Mouse (Mus musculus) stomach, embryonic 15.5 days (tissue): ENCODE data around the gene Tusc2. TPM values are rescaled to one million over a fixed set of nuclear protein-coding genes. Genes with fewer than 3 reads are reported as not detected.

Experiments
- ATAC-seq: fragments of 200-750 bp; cut with Nextera tagmentation; 2 replicates; pipeline ENCODE4 v1.8.0; 2017; ENCODE audit warnings: low read depth, moderate number of reproducible peaks, moderate TSS enrichment; ENCODE audit not compliant: insufficient read depth, low FRiP score
- H3K27ac ChIP-seq: fragments of 300-500 bp; sonication (generic); 2 replicates; pipeline ENCODE4 v1.5.1; 2015; ENCODE audit warnings: mild to moderate bottlenecking, inconsistent platforms
- H3K27me3 ChIP-seq: fragments of 300-500 bp; sonication (generic); replicated peaks from 2 replicates; pipeline ENCODE4 v1.6.1; 2015; ENCODE audit warnings: inconsistent platforms
- H3K36me3 ChIP-seq: fragments of 300-500 bp; sonication (generic); 2 replicates; pipeline ENCODE4 v1.6.1; 2015; ENCODE audit warnings: inconsistent platforms
- H3K4me1 ChIP-seq: fragments of 300-500 bp; sonication (generic); 2 replicates; pipeline ENCODE4 v1.6.1; 2015; ENCODE audit warnings: inconsistent platforms
- H3K4me2 ChIP-seq: fragments of 300-500 bp; sonication (generic); 2 replicates; pipeline ENCODE4 v1.6.1; 2015; ENCODE audit warnings: mild to moderate bottlenecking, inconsistent platforms
- H3K4me3 ChIP-seq: fragments of 300-500 bp; sonication (generic); replicated peaks from 2 replicates; pipeline ENCODE4 v1.5.1; 2015; ENCODE audit warnings: inconsistent platforms
- H3K9ac ChIP-seq: fragments of 300-500 bp; sonication (generic); 2 replicates; pipeline ENCODE4 v1.6.1; 2015; ENCODE audit warnings: inconsistent platforms
- H3K9me3 ChIP-seq: fragments of 300-500 bp; sonication (generic); 2 replicates; pipeline ENCODE4 v1.6.1; 2016; ENCODE audit warnings: inconsistent platforms
- WGBS: fragments of 180-500 bp; shearing (Covaris S2); methylation state at CpG from one replicate; pipeline ENCODE4 v1.1.7; 2015; 5-methylcytosine and 5-hydroxymethylcytosine counted together
- polyA plus RNA-seq: library from polyadenylated mRNA; unstranded; fragments of >200 nt; fragmentation: Nextera tagmentation; extraction: Ambion mirVana; gene quantifications from 2 replicates; pipeline ENCODE4 v1.2.1, GENCODE M21; 2015

Gene Tusc2
- polyA plus RNA-seq, 1 experiment from 2014 or later = 42.6 TPM

DNA sequence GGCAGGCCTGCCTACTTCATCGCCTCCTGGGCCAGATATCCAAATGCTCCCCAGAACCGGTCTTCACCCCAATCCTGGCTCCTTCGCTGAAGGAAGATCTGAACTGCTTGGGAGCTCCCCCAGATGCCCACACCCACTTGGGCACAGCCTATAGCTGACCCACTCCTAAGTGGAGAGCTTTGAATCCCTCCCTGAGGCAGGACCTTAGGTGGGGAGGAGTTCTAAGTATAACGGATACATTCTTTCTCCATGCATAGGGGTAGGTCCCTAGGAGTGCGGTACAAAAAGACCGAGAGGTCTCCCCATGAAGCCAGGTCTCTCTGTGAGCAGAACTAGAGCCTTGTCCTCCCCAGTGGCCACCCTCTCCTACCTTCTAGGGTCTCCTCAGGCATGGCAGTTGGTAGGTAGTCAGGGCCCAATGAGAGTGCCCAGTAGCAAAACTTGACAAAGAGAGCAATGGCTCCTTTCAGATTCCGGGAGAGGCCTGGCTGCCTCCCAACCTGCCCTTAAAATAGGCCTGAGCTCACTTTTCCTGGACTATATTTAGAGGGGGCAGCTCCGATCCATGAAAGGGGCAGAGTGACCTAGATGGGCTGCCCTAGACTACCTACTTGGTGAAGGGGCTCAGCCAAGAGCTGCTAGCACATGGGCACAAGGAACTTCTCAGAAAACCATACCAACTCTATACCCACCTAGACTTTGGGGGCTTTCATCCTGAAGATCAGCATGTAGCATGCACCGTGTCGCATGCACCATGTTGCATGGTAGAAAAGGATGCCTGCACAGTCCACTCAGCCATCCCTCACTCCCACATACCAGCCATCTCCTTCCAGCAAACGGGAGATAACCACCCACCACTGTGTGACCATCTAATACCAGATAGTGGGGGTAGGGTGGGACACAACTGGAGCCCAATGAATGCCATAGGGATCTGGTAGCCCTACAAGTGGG lies 33.8 kb downstream of the Tusc2 start:
- Histone ChIP-seq H3K9ac (no peak overlapping the region), H3K36me3 (peaks cover 16% of the 10 kb centered on the region), H3K4me2 (no peak overlapping the region), H3K9me3 (no peaks in the 10 kb centered on the region), H3K4me3 (no peak overlapping the region), H3K27me3 (no peaks in the 10 kb centered on the region), H3K4me1 (no peaks in the 10 kb centered on the region), H3K27ac (no peak overlapping the region)
- no peak for ATAC-seq
- WGBS = 84% methylated on average over 11 of the region's 11 CpGs

DNA sequence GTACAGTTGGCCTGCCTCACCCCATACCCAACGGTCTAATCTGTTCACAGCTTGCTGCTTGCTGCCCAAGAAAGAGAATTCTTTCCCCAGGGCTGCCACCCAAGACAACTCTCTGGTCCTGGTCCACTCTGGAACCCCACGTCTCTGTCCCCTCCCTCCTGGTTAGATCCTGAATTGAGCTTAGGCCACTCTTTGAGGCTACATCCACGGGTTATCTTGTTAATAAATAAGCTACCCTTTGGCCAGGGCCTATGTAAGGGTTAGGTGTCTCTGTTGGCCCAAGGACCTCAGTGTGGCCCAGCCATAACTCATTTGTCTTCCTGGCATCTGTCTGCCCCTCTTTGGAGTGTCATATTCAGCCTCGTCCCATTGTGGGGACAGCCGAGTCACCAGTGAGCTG lies 35.3 kb downstream of the Tusc2 start:
- ATAC-seq = no peak
- Histone ChIP-seq H3K27me3 (no peaks in the 10 kb centered on the region), H3K4me3 (no peak overlapping the region), H3K9ac (no peak overlapping the region), H3K4me1 (peaks cover 3% of the 10 kb centered on the region; the same call in 1 of the 2 replicates), H3K27ac (no peak overlapping the region), H3K36me3 (peaks cover 5% of the 10 kb centered on the region), H3K9me3 (no peaks in the 10 kb centered on the region), H3K4me2 (no peak overlapping the region)
- 72% methylated on average over 5 of the region's 5 CpGs for WGBS

DNA sequence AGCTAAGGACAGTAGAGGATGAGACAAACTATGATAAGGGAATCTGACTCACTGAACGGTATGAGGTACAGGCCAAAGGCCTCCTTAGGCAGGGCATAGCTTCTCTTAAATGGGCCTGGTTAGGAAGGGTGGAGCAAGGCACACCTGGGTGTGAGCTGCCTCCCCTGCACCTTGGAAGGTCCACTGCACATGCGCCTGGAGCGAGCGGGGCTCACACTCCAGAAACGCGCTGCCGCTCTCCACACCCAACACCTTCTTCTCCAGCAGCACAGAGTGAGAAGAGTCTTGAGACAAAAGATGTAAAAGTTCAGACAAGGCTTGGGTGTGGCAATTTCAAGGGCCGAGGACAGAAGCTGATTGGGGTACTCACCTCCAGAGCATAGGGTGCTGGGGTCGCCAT lies 36.4 kb downstream of the Tusc2 start:
- no peaks in the 10 kb centered on the region for H3K9me3 ChIP-seq
- peaks cover 12% of the 10 kb centered on the region; the same call in 1 of the 2 replicates for H3K4me1 ChIP-seq
- WGBS = 84% methylated on average over 9 of the region's 9 CpGs

GRCm38 (mm10) chr9:107599842-107600241 lies 36.8 kb downstream of the Tusc2 start:
- H3K9me3 ChIP-seq = no peaks in the 10 kb centered on the region
- 73% methylated on average over 14 of the region's 14 CpGs for WGBS
- no peak for ATAC-seq

More for the DNA sequence above, 36.4 kb downstream of the Tusc2 start:
- H3K27me3 ChIP-seq = no peaks in the 10 kb centered on the region
- no peak overlapping the region for H3K9ac ChIP-seq
- no peak overlapping the region for H3K4me3 ChIP-seq
- H3K27ac ChIP-seq = no peak overlapping the region
- no peak for ATAC-seq
- H3K4me2 ChIP-seq = no peak overlapping the region
- no peaks in the 10 kb centered on the region for H3K36me3 ChIP-seq

GRCm38 (mm10) chr9:107600745-107601144 lies 37.7 kb downstream of the Tusc2 start:
- Histone ChIP-seq H3K36me3 (no peaks in the 10 kb centered on the region), H3K4me2 (no peak overlapping the region), H3K9me3 (no peaks in the 10 kb centered on the region), H3K27ac (no peak overlapping the region), H3K9ac (no peak overlapping the region), H3K4me3 (no peak overlapping the region), H3K4me1 (peaks cover 22% of the 10 kb centered on the region; the same call in 1 of the 2 replicates), H3K27me3 (no peaks in the 10 kb centered on the region)
- ATAC-seq = no peak
- WGBS = 78% methylated on average over 12 of the region's 12 CpGs

More at GRCm38 (mm10) chr9:107599842-107600241, 36.8 kb downstream of the Tusc2 start:
- Histone ChIP-seq H3K4me2 (no peak overlapping the region), H3K36me3 (no peaks in the 10 kb centered on the region), H3K27ac (no peak overlapping the region), H3K27me3 (no peaks in the 10 kb centered on the region), H3K9ac (no peak overlapping the region), H3K4me3 (no peak overlapping the region), H3K4me1 (peaks cover 15% of the 10 kb centered on the region; the same call in 1 of the 2 replicates)

DNA sequence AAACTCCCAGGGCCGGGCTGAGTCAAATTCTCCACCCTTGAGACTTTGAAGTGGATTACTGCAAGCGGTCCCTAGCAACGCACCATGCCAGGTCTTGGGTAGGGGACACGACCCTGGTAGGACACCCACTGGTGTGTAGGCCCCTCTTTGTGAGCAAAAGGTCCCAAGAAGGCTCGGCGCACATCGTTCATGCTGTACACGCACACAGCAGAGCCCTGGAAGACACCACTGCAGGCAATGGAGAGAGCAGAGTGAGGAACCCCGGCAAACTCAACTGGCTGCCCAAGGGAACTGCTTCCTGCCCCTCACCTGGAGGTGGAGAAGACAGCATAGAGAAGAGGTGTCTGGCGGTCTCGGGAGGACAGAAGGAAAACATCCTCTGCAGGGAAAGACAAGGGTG lies 38.2 kb downstream of the Tusc2 start:
- H3K36me3 ChIP-seq = no peaks in the 10 kb centered on the region
- ATAC-seq = no peak
- H3K9ac ChIP-seq = no peak overlapping the region
- no peak overlapping the region for H3K4me2 ChIP-seq
- H3K4me3 ChIP-seq = no peak overlapping the region
- H3K9me3 ChIP-seq = no peaks in the 10 kb centered on the region
- no peak overlapping the region for H3K27ac ChIP-seq
- no peaks in the 10 kb centered on the region for H3K27me3 ChIP-seq
- peaks cover 22% of the 10 kb centered on the region; the same call in 1 of the 2 replicates for H3K4me1 ChIP-seq
- WGBS = 85% methylated on average over 11 of the region's 11 CpGs

DNA sequence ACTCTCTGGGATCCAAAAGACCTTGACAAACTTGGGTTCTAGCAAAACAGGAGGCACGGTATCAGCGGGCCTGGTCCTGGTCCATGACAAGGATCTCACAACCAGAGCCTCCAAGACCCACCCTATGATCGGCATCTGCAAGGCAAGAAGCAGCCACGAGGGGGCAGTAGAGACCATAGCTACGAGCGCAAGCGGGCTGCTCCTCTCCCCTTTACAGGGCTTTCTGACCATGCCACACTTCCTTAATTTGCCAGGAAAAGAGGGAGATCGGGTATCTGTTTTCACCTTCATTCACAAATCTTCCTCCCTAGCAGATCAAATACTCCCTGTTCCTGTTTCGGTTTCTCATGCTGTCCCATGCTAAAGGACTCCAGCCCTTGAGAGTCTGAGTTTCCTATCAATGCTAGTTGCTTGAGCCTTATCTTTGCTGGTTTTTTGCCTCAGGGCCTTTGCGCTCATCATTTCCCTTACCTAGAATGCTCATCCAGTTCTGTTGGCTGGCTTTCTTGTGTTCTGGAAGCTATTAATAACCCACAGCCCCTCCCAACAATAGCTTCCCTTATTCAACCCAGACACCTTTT lies 39.1 kb downstream of the Tusc2 start:
- no peak overlapping the region; the same call in 1 of the 2 replicates for H3K4me2 ChIP-seq
- peaks cover 27% of the 10 kb centered on the region; the same call in 1 of the 2 replicates for H3K4me1 ChIP-seq
- no peak overlapping the region for H3K9ac ChIP-seq

DNA sequence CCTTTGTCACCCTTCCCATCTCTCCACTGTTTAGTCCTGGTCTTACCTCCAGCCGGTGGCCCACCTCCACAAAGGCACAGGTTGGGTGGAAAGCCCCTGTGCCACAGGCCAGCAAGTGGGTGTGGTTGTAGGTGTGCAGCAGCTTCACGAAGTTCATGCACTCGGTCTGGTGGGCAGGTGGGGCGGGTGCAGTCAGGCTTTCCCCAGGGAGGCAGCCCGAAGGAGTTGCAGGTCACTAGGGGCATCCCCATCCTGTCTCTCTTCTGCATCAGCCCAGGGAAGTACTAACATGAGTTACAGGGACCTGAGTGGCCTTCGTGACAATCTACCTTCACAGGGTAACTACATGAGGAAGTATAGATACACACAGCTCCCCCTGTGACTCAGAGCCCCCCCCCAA lies 40.2 kb downstream of the Tusc2 start:
- H3K36me3 ChIP-seq = no peaks in the 10 kb centered on the region
- H3K9ac ChIP-seq = no peak overlapping the region
- 72% methylated on average over 6 of the region's 6 CpGs for WGBS
- peaks cover 37% of the 10 kb centered on the region for H3K4me1 ChIP-seq
- no peaks in the 10 kb centered on the region for H3K27me3 ChIP-seq
- ATAC-seq = no peak
- H3K27ac ChIP-seq = no peak overlapping the region
- H3K4me2 ChIP-seq = no peak overlapping the region
- H3K4me3 ChIP-seq = no peak overlapping the region
- H3K9me3 ChIP-seq = no peaks in the 10 kb centered on the region

More for the DNA sequence above, 39.1 kb downstream of the Tusc2 start:
- peak; percentile 29; the same call in 1 of the 2 replicates for ATAC-seq
- Histone ChIP-seq H3K27me3 (no peaks in the 10 kb centered on the region), H3K36me3 (no peaks in the 10 kb centered on the region), H3K27ac (0 out of 2 replicates have a peak overlapping the region, but pooled peaks have one; percentile 51), H3K4me3 (no peak overlapping the region), H3K9me3 (no peaks in the 10 kb centered on the region)
- WGBS = 11% methylated on average over 10 of the region's 10 CpGs

DNA sequence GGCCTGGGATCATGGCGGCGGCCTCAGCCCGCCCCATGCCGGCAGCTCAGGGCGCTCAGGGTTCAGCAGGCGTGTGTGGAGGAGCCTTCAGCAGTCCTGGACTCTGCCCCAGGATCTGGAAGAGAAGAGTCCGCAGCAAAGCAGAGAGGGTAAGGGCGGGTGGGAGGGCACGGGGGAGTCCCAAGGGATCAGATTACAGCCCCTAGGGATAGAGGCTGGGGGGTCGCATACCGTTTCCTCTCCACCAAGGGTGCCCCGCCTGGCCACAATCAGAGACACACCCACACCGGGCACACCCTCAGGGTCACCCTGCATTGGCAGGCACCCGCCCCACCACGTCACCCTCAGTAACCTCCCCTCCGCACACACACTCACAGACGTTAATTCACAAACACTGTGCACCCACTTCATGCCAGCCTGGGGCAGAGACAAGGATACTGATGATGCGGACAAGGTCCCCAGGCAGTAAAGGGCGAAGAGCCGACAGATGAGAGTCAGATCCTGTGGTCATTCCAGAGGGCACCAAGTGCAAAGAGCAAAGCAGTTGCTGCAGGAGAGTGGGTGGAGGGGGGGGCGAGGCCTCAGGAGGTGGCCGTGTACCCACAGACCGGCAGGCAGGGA lies 42.1 kb downstream of the Tusc2 start:
- Histone ChIP-seq H3K36me3 (no peaks in the 10 kb centered on the region), H3K9me3 (no peaks in the 10 kb centered on the region), H3K4me2 (peak overlapping the region; percentile 44), H3K4me3 (peak overlapping the region; percentile 28; the same call in 1 of the 2 replicates), H3K9ac (no peak overlapping the region), H3K27ac (peak overlapping the region; percentile 76), H3K4me1 (peaks cover 52% of the 10 kb centered on the region), H3K27me3 (no peaks in the 10 kb centered on the region)
- 30% methylated on average over 23 of the region's 23 CpGs for WGBS
- ATAC-seq = peak; percentile 78

DNA sequence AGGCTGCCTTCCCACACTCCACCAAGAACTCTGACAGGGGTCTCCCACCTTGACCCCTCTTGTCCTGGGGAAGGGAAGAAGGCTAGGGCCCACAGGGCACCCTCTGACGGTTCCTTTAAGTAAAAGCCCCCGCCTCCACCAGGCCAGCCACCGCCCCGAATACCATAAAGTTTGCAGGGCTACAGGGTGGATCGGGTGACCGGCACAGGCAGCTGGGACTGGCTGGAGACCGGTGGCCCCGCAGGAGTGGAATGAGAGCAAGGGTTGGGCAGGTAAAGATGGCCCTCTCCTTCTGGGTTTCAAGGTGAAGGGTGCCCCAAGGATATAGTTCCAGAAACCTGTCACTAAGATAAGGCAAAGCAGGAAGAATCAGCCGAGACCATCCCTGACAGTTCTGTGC lies 43.5 kb downstream of the Tusc2 start:
- Histone ChIP-seq H3K4me3 (peak overlapping the region; percentile 7; the same call in 1 of the 2 replicates), H3K9me3 (no peaks in the 10 kb centered on the region), H3K4me2 (peak overlapping the region; percentile 38), H3K27ac (peak overlapping the region; percentile 38), H3K36me3 (no peaks in the 10 kb centered on the region), H3K9ac (no peak overlapping the region), H3K4me1 (peaks cover 54% of the 10 kb centered on the region), H3K27me3 (no peaks in the 10 kb centered on the region)
- WGBS = 19% methylated on average over 9 of the region's 9 CpGs
- no peak for ATAC-seq

- H3K36me3 ChIP-seq = no peaks in the 10 kb centered on the region
- peak overlapping the region; percentile 7; the same call in 1 of the 2 replicates for H3K4me3 ChIP-seq
- WGBS = 55% methylated on average over 2 of the region's 2 CpGs
- H3K27me3 ChIP-seq = no peaks in the 10 kb centered on the region
- H3K9ac ChIP-seq = no peak overlapping the region
- no peaks in the 10 kb centered on the region for H3K9me3 ChIP-seq
- ATAC-seq = no peak
- peak overlapping the region; percentile 38 for H3K4me2 ChIP-seq
- peak overlapping the region; percentile 60 for H3K27ac ChIP-seq
- H3K4me1 ChIP-seq = peaks cover 58% of the 10 kb centered on the region
Observed at GRCm38 (mm10) chr9:107607036-107607435, 44.0 kb downstream of the Tusc2 start.
